Mouse (Mus musculus): ENCODE measurements around the gene Plppr5. TPM values are rescaled to one million over a fixed set of nuclear protein-coding genes. Genes with fewer than 3 reads are reported as not detected.

Gene Plppr5
- polyA plus RNA-seq, 1 experiment: not detected

DNA sequence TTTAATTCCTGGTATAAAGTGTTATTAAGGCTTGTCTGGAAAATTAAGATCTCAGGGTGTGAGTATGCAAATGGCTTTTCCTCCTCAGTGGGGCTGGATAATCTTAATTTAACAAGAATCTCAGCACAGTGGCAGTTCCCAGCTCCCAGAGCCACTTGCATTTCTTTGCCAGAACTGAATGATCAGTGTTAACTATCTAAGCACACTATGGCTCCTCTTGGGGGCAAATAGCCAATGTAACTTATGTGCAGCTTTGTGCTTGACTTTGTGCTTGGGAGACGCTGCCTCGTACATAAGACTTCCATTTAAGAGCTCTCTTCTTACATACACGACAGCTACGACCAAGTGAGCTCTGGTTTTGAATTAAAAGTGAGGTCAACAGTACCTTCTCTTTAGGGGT, 158.0 kb downstream of the Plppr5 start:
- TF ChIP-seq GATA1 (IDR thresholded peaks at IDR 0.05; ENCODE audit: low read length): no peak

Other genes with a start within 250 kb of the Plppr5 start
- gene Plppr4, start 214.0 kb upstream of the Plppr5 start, polyA plus RNA-seq (2012): not detected in 2 replicates

Measured in G1E-ER4 (cell line).